Mouse (Mus musculus): ENCODE measurements at regions not wholly inside any gene's neighbourhood (a gene's known extent, or its start where the extent isn't known, plus 50 kb on each side); places are given as distances from the start of the nearest gene placed in this dataset.

GRCm38 (mm10) chr15:44301491-44301890 lies 4167.3 kb downstream of the 9330182O14Rik start:
- TF ChIP-seq CTCF (IDR thresholded peaks at IDR 0.05; ENCODE audit: borderline replicate concordance, insufficient read depth, low read depth, low read length) (no peak), POLR2A (IDR thresholded peaks at IDR 0.05; ENCODE audit: borderline replicate concordance, insufficient read depth, low read length) (no peak)
